Mouse (Mus musculus): ENCODE data around the gene Erc2. TPM values are rescaled to one million over a fixed set of nuclear protein-coding genes. Genes with fewer than 3 reads are reported as not detected.

The Erc2 gene
- total and polyA plus RNA-seq, 2 experiments = 6.1 to 7.0 TPM

DNA sequence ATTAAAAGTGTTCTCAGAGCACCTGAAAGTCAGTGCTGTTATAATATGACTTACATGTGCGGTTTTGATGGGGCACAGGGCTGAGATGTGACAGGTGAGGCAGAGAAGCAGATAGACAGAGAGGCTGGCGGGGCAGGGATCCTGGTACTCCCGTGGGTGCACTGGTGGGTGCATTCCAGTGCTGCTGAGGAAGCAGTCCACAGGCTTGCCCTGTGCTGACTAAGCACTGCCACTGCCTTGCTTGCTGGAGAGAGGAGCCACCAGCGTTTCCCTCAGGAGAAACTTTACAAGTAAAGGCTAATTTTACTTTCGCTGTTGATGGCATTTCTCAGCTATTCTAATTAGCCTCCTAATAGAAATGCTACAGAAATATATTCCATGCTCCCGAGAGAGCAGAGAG is 45.9 kb downstream of the Erc2 start:
- TF ChIP-seq CTCF (IDR thresholded peaks at IDR 0.05; ENCODE audit: low read depth, low read length) (no peak), POLR2A (IDR thresholded peaks at IDR 0.05; ENCODE audit: extremely low read depth, insufficient read depth, low read length) (no peak)
- peaks cover 2% of the 10 kb centered on the region; the same call in 1 of the 2 replicates for H3K4me1 ChIP-seq (ENCODE audit: control insufficient read depth, insufficient read depth, low read length)
- H3K27ac ChIP-seq (replicated peaks; ENCODE audit: insufficient read depth, low read depth, low read length) = no peak overlapping the region
- no peaks in the 10 kb centered on the region for H3K27me3 ChIP-seq (ENCODE audit: control insufficient read depth, insufficient read depth, low read length)
- H3K79me2 ChIP-seq (ENCODE audit: control insufficient read depth, insufficient read depth, low read length) = no peaks in the 10 kb centered on the region
- no peak overlapping the region for H3K4me3 ChIP-seq (ENCODE audit: insufficient read depth, low read depth, low read length)
- no peak for DNase-seq (ENCODE audit: extremely low read depth, low read depth, low spot score)
- 83% methylated on average over 6 of the region's 6 CpGs for WGBS
- H3K36me3 ChIP-seq (ENCODE audit: control insufficient read depth, insufficient read depth, low read length) = no peaks in the 10 kb centered on the region
- H3K9ac ChIP-seq (ENCODE audit: low read depth, low read length) = no peak overlapping the region

DNA sequence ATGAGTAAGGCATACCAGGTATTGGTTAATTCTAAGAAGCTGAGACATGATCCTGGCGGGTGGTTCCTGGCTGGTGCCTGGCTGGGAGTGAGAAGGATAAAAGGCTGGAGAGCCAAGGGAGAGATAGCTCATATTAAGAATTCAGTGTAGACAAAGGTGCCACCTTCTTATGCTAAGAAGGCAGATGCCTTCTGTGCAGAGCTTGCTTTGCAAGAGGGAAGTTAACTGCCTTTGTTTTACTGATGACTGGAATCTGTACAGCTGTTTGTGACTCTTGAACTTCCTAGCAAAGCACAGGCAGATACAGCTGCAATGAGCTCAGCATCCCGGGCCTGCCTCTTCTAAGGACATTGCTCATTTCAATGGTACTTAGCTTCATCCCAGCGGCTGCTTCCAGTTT is 47.7 kb downstream of the Erc2 start:
- DNase-seq (ENCODE audit: extremely low read depth, low read depth, low spot score) = no peak
- Histone ChIP-seq H3K79me2 (ENCODE audit: control insufficient read depth, insufficient read depth, low read length) (no peaks in the 10 kb centered on the region), H3K4me1 (ENCODE audit: control insufficient read depth, insufficient read depth, low read length) (peaks cover 9% of the 10 kb centered on the region), H3K4me3 (ENCODE audit: insufficient read depth, low read depth, low read length) (no peak overlapping the region), H3K27me3 (ENCODE audit: control insufficient read depth, insufficient read depth, low read length) (no peaks in the 10 kb centered on the region), H3K9ac (ENCODE audit: low read depth, low read length) (no peak overlapping the region), H3K27ac (replicated peaks; ENCODE audit: insufficient read depth, low read depth, low read length) (no peak overlapping the region), H3K36me3 (ENCODE audit: control insufficient read depth, insufficient read depth, low read length) (no peaks in the 10 kb centered on the region)
- TF ChIP-seq POLR2A (IDR thresholded peaks at IDR 0.05; ENCODE audit: extremely low read depth, insufficient read depth, low read length) (no peak), CTCF (IDR thresholded peaks at IDR 0.05; ENCODE audit: low read depth, low read length) (no peak)
- WGBS = 85% methylated on average over 3 of the region's 3 CpGs

DNA sequence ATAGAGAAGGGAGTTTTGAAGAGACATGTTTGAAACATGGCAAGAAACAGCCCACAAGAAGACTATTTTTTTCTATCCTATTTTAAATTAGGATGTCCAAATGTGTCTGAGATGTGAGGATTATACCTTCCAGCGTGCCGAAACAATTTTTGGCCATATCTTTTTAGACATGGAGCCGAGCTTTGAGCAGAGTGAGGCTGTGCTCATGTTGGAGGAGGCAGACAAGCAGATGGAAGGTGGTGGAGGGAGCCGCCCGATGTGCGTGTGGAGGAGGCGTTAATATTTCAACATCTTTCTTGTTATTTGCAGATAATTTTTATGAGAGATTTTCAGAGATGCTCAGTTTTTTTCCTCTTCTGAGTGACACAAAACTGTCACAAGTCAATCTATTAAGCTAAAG is 50.5 kb downstream of the Erc2 start:
- WGBS = 88% methylated on average over 7 of the region's 7 CpGs
- no peak for DNase-seq (ENCODE audit: extremely low read depth, low read depth, low spot score)
- Histone ChIP-seq H3K27ac (replicated peaks; ENCODE audit: insufficient read depth, low read depth, low read length) (no peak overlapping the region), H3K79me2 (ENCODE audit: control insufficient read depth, insufficient read depth, low read length) (no peaks in the 10 kb centered on the region), H3K27me3 (ENCODE audit: control insufficient read depth, insufficient read depth, low read length) (no peaks in the 10 kb centered on the region), H3K4me3 (ENCODE audit: insufficient read depth, low read depth, low read length) (no peak overlapping the region), H3K9ac (ENCODE audit: low read depth, low read length) (no peak overlapping the region), H3K4me1 (ENCODE audit: control insufficient read depth, insufficient read depth, low read length) (peaks cover 7% of the 10 kb centered on the region), H3K36me3 (ENCODE audit: control insufficient read depth, insufficient read depth, low read length) (no peaks in the 10 kb centered on the region)
- TF ChIP-seq CTCF (IDR thresholded peaks at IDR 0.05; ENCODE audit: low read depth, low read length) (no peak), POLR2A (IDR thresholded peaks at IDR 0.05; ENCODE audit: extremely low read depth, insufficient read depth, low read length) (no peak)

DNA sequence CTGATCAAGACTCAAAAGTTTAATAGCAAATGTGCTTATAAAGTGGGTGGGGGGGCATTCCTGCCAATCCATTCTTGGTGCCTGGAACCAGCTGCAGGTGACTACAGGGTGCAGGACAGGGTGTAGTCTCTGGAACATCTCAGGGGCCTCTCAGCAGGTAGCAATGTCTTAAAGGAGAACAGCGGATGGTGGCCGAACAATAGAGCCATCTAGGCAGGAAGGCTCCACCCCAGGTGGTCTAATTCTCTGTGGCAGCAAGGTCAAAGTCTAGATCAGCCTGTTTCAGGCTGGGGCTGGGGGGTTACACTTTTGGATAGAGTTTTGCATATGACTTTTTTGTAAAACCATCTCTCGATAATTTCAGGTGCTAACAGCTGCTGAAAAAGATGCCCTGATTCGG is 51.9 kb downstream of the Erc2 start:
- H3K27ac ChIP-seq (replicated peaks; ENCODE audit: insufficient read depth, low read depth, low read length) = no peak overlapping the region
- WGBS = 88% methylated on average over 4 of the region's 4 CpGs

DNA sequence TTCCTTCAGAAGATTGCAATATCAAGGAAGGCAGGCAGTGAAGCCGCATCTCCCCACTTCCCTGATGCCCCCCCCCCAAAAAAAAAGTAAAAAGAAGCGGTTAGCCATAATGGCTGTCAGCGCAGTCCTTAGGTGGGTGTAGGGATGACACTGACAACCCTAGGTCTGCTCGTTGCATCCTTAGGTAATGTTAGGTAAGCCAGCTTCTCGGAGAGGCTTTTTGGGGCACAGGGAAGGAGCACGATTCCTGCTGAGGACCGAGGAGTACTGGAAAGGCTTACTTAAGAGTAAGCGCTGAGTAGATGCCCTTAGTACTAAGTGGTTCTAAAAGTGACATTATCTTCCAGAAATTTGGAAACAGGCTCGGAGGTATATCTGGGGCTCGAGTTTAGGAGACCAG is 52.3 kb downstream of the Erc2 start:
- WGBS = 91% methylated on average over 10 of the region's 10 CpGs
- TF ChIP-seq CTCF (IDR thresholded peaks at IDR 0.05; ENCODE audit: low read depth, low read length) (no peak), POLR2A (IDR thresholded peaks at IDR 0.05; ENCODE audit: extremely low read depth, insufficient read depth, low read length) (no peak)
- H3K4me1 ChIP-seq (ENCODE audit: control insufficient read depth, insufficient read depth, low read length) = peaks cover 7% of the 10 kb centered on the region

More for the DNA sequence above, 51.9 kb downstream of the Erc2 start:
- no peaks in the 10 kb centered on the region for H3K27me3 ChIP-seq (ENCODE audit: control insufficient read depth, insufficient read depth, low read length)
- H3K4me1 ChIP-seq (ENCODE audit: control insufficient read depth, insufficient read depth, low read length) = peaks cover 7% of the 10 kb centered on the region
- H3K79me2 ChIP-seq (ENCODE audit: control insufficient read depth, insufficient read depth, low read length) = no peaks in the 10 kb centered on the region
- no peaks in the 10 kb centered on the region for H3K36me3 ChIP-seq (ENCODE audit: control insufficient read depth, insufficient read depth, low read length)
- TF ChIP-seq POLR2A (IDR thresholded peaks at IDR 0.05; ENCODE audit: extremely low read depth, insufficient read depth, low read length) = no peak
- no peak for TF ChIP-seq CTCF (IDR thresholded peaks at IDR 0.05; ENCODE audit: low read depth, low read length)
- no peak overlapping the region for H3K4me3 ChIP-seq (ENCODE audit: insufficient read depth, low read depth, low read length)
- H3K9ac ChIP-seq (ENCODE audit: low read depth, low read length) = no peak overlapping the region
- no peak for DNase-seq (ENCODE audit: extremely low read depth, low read depth, low spot score)

DNA sequence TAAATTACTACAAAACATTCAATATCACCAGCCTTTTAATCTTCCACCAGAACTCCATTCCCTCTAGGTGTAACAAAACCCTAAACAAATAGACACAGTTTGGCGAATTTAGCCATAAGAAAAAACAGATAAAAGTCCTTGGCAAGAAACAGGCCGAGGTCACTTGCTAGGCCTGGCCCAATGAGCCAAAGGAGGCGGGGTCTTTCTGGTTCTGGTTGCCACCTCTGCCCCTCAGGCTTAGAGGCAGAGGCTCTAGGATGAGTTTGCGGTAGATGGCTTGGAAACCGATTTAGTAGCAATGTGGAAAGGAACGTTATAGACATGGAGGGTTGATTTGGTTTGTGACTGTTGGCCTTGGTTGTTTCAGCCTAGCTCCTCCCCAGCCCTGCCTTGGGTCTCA is 52.8 kb downstream of the Erc2 start:
- Histone ChIP-seq H3K27me3 (ENCODE audit: control insufficient read depth, insufficient read depth, low read length) (no peaks in the 10 kb centered on the region), H3K4me1 (ENCODE audit: control insufficient read depth, insufficient read depth, low read length) (peaks cover 8% of the 10 kb centered on the region), H3K4me3 (ENCODE audit: insufficient read depth, low read depth, low read length) (no peak overlapping the region), H3K27ac (replicated peaks; ENCODE audit: insufficient read depth, low read depth, low read length) (peak overlapping the region; percentile 4; the same call in 1 of the 2 replicates), H3K9ac (ENCODE audit: low read depth, low read length) (no peak overlapping the region), H3K79me2 (ENCODE audit: control insufficient read depth, insufficient read depth, low read length) (no peaks in the 10 kb centered on the region), H3K36me3 (ENCODE audit: control insufficient read depth, insufficient read depth, low read length) (no peaks in the 10 kb centered on the region)
- WGBS = 52% methylated on average over 6 of the region's 6 CpGs
- TF ChIP-seq CTCF (IDR thresholded peaks at IDR 0.05; ENCODE audit: low read depth, low read length) (no peak), POLR2A (IDR thresholded peaks at IDR 0.05; ENCODE audit: extremely low read depth, insufficient read depth, low read length) (no peak)
- peak; percentile 73 for DNase-seq (ENCODE audit: extremely low read depth, low read depth, low spot score)

More for the DNA sequence above, 52.3 kb downstream of the Erc2 start:
- no peaks in the 10 kb centered on the region for H3K79me2 ChIP-seq (ENCODE audit: control insufficient read depth, insufficient read depth, low read length)
- no peaks in the 10 kb centered on the region for H3K27me3 ChIP-seq (ENCODE audit: control insufficient read depth, insufficient read depth, low read length)
- no peak overlapping the region for H3K9ac ChIP-seq (ENCODE audit: low read depth, low read length)
- H3K4me3 ChIP-seq (ENCODE audit: insufficient read depth, low read depth, low read length) = no peak overlapping the region
- no peak for DNase-seq (ENCODE audit: extremely low read depth, low read depth, low spot score)
- no peak overlapping the region for H3K27ac ChIP-seq (replicated peaks; ENCODE audit: insufficient read depth, low read depth, low read length)
- H3K36me3 ChIP-seq (ENCODE audit: control insufficient read depth, insufficient read depth, low read length) = no peaks in the 10 kb centered on the region
